Mouse (Mus musculus) layer of hippocampus, adult 9-11 months (tissue): Measurements from ENCODE around the gene Eno2.

Experiments
- DNase-seq: peaks from one replicate; pipeline ENCODE4 v3.0.0; 2022

The Eno2 gene

DNA sequence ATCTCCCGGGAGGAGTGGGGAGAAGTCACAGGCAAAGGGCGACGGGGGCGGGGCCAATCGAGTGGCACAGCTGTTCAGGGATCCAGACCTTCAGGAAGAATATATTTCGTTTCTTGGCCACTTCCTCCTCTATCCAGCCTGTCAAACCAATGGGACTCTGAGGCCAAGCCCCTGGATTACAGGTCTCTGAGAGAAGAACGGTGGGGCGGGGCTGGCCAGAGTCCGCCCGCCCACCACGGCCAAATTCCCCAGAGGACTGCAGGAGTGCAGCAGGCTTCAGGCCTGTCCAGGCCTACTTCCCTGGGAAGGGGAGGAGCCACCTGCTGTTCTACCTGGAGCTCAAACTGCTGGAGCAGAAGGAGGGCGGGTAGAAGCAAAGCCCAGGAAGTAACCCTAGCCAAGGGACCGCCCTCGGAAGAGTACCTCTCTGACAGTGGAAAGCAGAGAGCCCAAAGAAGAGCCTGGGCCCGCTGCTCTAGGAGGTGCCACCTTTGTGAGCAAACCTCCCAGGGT is 30.9 kb downstream of the Eno2 start, which contains the start of gene Ptpn6:
Gene Ptpn6 (minus strand): TSS at position 204 of the 513 bp plus-strand sequence.
- peak; percentile 5 for DNase-seq

DNA sequence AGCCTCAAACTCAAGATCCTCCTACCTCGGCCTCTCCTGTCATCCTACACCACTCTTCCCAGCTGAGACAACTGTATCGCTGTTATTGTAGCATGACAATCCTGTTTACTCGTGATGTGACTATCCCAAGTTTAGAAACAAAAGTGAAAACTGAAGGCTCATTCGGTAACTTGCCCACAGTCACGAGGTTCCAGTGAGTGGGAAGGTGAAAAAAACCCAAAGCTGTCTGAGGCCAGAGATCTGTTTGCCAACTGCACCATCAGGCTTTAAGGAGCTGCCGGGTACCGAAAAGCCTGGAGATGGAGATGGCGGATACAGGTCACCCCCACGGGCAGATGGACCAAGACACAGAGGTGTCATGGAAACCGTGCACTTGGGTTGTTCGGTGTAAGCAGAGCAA is 32.4 kb downstream of the Eno2 start:
- DNase-seq = peak; percentile 33

DNA sequence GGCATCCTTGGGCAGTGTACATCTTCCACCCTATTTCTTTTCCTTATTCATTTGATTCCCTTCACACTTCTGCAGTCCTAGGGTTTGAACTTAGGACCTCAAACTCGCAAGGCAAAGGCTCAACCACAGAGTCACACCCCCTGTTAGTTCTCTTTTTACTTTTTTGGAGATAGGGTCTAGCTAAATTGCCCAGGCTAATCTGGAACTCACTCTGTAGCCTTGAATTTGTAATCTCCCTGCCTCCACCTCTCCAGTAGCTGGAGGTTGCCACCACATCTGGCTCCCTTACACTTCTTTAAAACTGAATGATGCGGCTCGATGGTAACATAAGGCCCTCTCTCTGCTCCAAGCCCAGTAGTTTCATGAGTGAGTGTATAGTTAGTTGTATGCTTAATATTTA is 35.1 kb downstream of the Eno2 start:
- no peak for DNase-seq

DNA sequence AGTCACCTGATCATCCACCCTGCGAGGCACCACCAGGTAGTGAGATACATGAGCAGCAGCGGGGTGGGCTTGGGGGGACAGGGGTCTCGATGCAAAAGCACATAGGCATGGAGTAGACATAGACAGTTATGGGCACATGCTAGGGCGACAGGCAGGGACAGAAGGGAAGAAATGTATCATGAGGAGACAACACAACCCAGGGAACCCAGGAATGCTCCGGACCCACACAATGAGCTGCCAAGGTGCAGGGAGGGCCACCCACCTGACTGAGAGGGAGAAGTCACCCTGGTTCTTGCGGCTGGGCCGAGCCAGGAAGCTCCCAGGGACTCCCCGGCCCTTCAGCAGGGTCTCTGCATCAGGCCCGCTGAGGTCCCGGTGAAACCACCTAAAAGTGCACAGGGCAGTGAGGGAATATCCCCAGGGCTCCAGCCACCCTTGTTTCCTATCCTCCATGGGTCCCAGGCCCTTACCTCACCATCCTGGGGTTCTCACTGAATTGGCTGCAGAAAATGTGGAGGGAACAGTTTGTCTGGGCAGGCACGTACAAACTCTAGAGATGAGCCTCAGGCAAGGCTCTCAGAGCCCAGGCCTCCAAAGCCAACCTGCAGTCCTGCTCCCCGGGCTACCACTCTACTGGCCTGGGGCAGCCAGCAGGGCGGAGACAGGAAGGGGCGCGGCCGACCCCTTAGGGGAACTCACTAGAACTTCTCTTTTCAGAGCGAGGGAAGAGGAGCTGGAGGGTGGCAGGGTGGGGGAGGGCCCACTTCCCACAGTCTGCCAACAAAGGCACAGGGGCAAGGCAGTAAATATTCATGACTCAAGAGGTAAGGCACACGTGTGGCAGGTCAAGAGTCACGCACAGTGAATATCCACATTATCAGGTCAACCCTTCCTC is 36.8 kb downstream of the Eno2 start:
- peak; percentile 74 for DNase-seq

DNA sequence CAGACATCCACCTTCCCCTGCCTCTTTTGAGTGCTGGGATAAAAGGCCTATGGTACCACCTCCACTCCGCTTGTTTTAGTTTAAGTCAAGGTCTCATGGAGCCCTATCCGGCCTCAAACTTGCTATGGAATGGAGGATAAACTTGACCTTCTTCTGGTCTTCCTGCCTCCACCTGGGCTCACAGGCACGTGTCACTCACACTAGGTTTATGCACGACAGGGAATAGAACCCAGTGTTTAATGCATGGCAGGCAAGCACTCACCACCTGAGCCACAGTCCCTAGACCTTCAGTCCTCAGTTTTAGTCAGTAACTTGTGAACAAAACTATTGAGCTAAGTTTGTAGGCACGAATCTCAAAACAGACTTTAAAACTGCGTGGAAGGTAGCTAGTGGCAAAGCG is 38.4 kb downstream of the Eno2 start:
- no peak for DNase-seq

DNA sequence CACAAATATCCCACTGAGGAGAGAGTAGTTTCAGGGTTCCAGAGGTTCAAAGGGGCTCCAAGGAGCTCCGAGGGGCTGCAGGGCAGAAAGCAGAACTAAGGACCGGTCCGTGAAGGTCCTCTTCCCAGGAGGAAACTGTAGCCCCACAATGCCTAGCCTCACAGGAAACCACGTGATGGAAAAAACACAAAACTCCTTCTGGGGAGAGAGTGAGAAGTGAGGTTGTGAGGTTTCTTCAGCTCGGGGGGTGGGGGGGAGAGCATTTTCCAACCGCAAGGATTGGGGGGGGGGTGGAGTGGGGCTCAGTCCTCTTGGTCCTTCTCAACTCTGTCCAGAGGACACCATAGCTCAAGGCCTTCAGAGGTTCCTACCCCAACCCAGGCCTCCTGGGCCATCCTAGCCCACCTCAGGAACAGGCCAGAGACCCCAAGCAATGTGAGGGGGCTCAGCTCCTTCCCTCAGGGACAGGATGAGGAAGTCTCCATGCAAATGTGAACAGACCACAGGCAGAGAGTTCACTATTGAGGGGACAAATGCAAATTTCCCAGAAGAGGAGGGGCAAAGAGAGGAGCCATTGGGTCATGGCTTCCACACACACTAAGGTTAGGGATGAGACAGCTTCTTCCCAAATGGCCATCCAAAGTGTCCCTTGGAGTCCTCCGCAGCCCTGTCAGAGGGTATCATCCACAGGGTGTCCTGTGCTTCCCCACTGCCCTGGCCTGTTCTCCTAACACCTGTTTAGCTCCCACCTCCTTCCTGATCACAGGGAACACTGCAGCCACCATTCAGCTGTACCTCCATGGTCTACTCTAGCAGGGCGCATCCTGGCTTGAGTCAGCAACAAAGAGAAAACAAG is 39.4 kb downstream of the Eno2 start:
- DNase-seq = peak; percentile 14

DNA sequence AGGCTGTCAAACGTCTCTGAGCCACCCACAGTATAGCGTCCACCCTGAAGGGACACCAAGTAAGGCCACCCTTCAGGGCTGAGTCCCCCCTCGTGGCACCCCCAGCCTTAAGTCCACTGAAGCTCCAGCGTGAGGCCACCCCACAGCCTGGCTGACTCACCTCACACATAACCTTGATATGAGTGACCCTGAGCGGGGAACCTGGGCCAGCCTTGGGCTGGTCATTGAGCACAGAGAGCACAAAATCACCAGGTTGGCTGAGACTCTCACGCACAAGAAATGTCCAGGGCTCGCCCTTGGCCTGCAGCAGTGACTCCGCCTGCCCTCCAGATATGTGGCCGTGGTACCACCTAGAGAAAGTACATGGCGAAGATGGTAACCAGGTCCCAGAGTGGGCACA is 40.9 kb downstream of the Eno2 start:
- no peak for DNase-seq

DNA sequence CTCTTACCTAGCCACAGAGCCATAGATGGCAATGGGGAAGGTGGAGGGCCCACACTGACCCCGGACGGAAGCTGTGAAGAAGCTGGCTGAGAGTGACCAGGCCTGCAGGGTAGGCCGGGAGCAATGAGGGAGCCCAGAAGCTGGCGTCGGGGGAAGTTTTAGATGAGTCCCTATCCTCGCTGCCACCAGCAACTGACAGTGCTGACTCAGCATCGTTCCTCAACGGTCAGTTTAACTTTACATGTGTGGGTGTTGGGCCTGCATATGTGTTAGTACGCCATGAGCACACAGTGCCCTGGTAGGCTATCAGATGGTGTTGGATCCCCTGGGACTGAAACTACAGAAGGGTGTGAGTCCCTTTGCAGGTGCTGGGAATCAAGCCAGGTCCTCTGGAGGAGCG is 45.0 kb downstream of the Eno2 start:
- no peak for DNase-seq

DNA sequence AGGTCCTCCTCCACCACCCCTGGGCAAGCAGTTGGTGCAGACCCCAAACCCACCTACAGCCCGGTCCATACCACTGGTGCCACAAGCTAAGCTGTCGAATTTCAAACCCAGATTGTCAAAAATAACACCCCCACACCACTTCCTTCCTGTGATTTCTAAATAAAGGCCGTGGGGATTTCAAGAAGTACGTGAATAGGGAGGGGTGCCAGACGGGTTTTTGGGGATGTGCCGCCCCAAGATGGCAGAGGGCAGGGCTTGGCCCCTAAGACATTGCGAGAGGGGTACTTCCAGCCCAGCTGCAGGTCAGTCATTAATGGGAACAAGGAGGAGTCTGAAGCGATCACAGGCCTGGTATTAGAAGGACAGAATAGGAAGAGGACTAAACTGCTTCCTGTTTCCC is 45.9 kb downstream of the Eno2 start:
- DNase-seq = peak; percentile 71

DNA sequence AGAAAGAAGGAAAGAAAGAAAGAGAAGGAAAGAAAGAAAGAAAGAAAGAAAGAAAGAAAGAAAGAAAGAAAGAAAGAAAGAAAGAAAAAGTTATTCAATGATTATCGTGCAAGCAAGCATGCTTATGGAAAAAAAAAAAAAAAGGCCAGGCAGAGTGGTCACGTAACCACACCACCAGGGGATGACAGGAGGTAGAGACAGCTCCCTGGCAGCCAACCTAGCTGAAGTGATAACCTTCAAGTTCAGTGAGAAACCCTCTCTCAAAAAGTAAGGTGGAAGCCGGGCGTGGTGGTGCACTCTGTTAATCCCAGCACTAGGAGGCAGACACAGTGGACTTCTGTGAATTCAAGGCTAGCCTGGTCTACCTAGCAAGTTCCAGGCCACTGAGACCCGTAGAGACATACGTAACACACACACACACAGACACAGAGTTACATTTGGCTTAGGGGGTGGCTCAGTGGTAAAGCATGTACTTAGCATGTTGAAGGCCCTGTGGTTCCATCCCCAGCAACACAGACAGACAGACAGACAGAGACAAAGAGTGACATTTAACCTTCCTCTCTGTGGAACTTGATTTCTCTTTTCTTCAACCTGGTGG is 46.5 kb downstream of the Eno2 start:
- DNase-seq = no peak

DNA sequence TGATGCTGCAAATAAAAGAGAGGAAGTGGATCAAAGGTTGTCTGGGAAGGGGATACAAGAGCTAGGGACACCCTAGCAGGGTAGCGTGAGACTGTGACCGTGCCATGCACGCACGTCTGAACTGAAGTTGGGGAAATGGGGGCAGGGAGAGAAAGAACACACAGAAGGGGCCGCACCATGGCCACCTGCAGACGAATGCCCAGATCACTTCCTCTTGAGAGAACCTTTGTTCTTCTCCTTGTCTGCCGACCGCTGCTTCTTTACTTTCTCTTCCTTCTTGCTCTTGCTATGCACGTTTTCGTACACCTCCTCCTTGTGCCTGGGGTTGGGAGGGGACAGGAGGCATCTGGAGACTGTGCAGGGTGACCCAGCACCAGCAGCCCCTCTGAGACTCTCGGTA is 48.6 kb downstream of the Eno2 start:
- DNase-seq = no peak

DNA sequence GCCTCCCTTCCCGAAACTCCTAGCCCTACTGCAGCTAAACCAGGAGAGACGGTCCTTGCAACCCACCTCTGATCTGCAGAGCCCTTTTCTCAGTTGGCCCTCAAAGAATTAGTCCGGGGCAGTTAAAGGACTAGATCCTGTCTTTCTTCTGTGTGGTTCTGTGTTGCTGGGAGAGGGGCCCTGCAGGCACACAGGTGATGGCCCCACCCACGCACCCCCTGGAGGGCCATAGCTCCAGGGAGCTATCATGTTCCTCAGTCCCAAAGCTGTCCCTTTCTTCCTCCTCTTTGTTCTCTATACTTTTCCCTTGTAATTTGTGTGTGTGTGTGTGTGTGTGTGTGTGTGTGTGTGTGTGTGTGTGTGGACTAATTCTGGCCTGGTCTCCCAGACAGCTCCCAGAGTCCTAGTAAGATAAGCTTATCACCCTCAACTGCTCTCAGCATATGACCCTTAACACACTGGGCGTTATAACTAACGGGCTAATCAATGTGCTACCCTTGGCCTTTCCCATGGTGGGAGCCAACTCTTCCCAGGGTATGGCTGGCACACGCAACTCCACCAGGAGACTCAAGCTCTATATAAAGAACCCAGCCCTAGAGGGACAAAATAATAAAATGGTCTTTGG is 50.0 kb downstream of the Eno2 start:
- no peak for DNase-seq

DNA sequence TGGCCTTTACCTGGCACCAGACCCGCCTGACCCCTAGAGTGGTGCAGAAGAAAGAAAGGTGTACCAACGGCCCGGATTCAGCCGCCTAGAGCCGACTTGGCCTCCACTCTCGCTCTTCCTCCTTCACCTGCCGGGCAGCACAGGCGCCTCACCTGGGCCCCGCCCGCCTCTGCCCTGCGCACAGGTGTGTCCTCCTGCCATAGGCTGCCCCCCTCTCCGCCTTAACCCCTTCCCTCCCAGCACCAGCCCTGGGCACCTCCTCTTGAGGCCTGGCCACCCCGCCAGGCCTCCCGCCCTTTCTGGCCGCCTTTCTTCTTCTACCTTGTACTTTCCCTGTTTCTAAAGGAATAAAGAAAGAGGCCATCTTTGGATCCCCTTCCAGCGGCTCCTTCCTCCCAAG is 50.8 kb downstream of the Eno2 start:
- DNase-seq = no peak

DNA sequence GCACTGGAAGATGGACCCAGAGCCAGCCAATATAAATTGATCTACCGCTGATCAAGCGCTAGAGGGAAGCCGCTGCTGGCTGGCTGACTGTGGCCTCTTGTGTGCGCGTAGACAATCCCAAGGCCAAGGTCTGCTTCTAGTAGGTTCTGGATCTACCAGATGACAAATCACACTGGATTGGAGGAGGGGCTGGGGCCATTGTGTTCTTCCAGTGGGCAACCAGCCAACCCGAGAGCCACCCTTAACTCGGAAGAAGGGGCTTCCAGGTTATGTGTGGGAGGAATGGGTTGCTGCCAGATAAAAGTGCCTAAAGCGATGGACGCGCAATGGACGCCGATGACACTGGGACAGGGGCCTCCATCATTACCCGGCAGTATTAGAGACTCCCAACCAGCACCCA is 51.5 kb downstream of the Eno2 start:
- DNase-seq = no peak

DNA sequence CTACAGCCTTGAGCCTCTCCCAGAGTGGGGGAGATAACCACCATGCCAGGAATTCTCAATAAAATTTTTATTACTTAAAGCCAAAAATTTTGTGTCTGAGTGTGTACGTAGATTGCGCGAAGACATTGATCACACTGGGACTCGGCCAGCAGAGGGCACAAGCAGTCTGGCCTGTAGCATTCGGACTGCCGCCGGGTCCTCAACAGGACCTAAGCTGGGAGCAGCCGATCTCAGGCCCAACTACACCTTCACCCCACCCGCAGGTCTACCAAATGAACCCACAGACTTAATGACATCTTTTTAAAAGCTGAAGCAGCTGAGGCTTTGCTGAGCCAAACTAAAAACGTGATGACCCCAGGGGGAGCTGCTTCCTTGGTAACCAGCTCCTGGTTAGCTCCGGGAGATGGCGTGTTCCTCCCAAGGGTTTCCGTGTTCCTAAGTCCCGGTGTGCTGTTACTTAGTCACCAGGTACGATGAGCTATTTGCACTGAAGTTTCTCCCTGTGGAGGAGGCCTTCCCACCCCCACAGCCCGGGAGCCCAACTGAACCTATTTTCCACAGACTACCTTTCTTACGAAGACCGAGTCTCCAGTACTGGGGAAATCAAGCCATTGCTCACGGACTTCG is 52.5 kb downstream of the Eno2 start:
- DNase-seq = no peak

DNA sequence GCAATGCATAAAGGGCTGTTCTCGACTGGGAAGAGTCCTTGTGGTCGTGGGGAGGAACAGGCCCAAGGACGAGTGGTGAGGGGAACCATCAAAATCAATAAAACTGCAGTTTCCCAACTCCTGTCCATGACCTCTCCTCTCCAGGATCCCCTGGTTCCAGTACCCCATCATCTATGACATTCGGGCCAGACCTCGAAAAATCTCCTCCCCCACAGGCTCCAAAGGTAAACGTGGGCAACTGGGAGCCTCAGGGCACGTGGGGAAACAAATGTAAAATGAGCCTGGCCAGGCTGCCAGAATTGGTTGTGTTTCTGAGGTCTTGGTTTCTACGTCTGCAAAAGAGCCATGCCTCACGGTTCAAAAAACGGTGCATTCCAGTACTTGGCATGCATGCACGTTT is 56.6 kb downstream of the Eno2 start:
- no peak for DNase-seq

DNA sequence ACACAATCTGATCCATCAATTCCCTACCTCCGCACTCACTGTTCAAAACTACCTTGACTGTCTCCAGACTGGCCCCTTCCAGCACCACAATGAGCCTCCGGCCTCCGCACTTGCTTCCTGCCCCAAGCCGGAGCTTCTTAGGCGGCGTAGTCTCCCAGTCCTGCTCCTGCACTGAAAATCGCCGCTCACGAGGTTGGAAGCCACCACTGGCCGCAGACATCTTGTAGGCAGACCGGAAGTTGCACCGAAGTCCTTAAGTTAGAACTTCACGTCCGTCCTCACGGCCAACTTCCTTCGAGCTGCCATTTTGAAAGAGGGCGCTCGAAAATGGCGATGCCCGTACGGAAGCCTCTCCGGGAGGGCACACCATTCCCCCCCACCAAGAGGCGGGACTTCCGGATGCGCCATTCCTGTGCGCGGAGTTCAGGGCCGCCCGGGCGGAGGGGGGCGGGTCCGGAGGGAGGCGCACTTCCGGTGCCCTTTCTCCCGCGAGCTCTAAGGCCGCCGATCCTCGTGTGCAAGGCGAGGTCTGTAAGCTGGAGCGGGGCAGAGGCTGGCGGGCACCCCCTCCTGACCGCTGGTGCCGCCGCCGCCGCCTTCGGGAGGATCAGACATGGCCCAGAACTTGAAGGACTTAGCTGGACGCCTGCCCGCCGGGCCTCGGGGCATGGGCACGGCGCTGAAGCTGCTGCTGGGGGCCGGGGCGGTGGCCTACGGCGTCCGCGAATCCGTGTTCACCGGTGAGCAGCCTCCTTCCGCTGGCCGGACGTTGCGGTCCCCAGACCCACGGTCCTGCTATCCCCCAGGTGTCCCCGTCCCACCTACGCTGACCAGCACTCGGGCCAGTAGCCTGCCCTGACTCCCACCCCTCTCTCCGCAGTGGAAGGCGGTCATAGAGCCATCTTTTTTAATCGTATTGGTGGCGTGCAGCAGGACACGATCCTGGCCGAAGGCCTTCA is 57.4 kb downstream of the Eno2 start, which contains the start of the genes Emg1 and Phb2:
Gene Emg1 (minus strand): TSS at position 355 of the 959 bp plus-strand sequence.
Gene Phb2 (plus strand): TSS at position 513 of the 959 bp plus-strand sequence.
- DNase-seq = peak; percentile 98
